Mouse (Mus musculus) kidney, adult 18-20 months (tissue): ENCODE measurements around the gene Plekhg6.

Source experiments
- DNase-seq: peaks from one replicate; pipeline ENCODE4 v3.0.0; 2021

The Plekhg6 gene

GRCm38 (mm10) chr6:125322794-125323193, 57.8 kb downstream of the Plekhg6 start:
- DNase-seq = no peak

- peak; percentile 76 for DNase-seq
Measured at GRCm38 (mm10) chr6:125321114-125321855, 59.3 kb downstream of the Plekhg6 start.

- peak; percentile 63 for DNase-seq
Measured at GRCm38 (mm10) chr6:125320323-125320722, 60.3 kb downstream of the Plekhg6 start, which contains the start of gene Scnn1a. Scnn1a (plus strand) TSS chr6:125320659.

GRCm38 (mm10) chr6:125319919-125320296, 60.7 kb downstream of the Plekhg6 start:
- DNase-seq = no peak

GRCm38 (mm10) chr6:125318981-125319918, 61.3 kb downstream of the Plekhg6 start:
- no peak for DNase-seq

- DNase-seq = no peak
Measured at GRCm38 (mm10) chr6:125317077-125317476, 63.5 kb downstream of the Plekhg6 start.

- DNase-seq = no peak
Measured at GRCm38 (mm10) chr6:125314746-125315145, 65.8 kb downstream of the Plekhg6 start.

GRCm38 (mm10) chr6:125314231-125314563, 66.4 kb downstream of the Plekhg6 start:
- DNase-seq = no peak

GRCm38 (mm10) chr6:125313546-125314230, 66.9 kb downstream of the Plekhg6 start, which contains the start of gene Ltbr:
Ltbr (minus strand) TSS chr6:125313885.
- DNase-seq = peak; percentile 90
